Mouse (Mus musculus) embryonic facial prominence, embryonic 10.5 days (tissue): ENCODE measurements around the gene Prr3. TPM values are rescaled to one million over a fixed set of nuclear protein-coding genes. Genes with fewer than 3 reads are reported as not detected.
A peak's percentile ranks its signal among the peaks of the same experiment; 100 is the strongest.

Experiments used
- microRNA counts: library from miRNA; unstranded; fragments of <30 nt; microRNA quantifications from one replicate; lab custom pipeline; 2017
- microRNA-seq: library from miRNA; unstranded; fragments of <30 nt; microRNA quantifications from one replicate; pipeline ENCODE4, GENCODE M21; 2017
- polyA plus RNA-seq: library from polyadenylated mRNA; unstranded; fragments of >200 nt; fragmentation: Nextera tagmentation; extraction: Ambion mirVana; gene quantifications from 2 replicates; pipeline ENCODE4 v1.2.1, GENCODE M21; 2016

Gene Prr3
- polyA plus RNA-seq, 1 experiment from 2014 or later, result 44.0 TPM

MicroRNAs encoded within 50 kb of the gene (microRNA counts, 519-probe panel; counts per million panel counts)
- microRNA mmu-miR-877 (lab: Ali Mortazavi, UCI), result 188 counts per million, percentile 57 among the panel's probes with 10 or more counts

Small RNA genes within 50 kb of the gene (microRNA-seq; reads per million reads assigned to microRNA genes)
- gene Mir877, result 175 reads per million, percentile 55 among the genes with 10 or more reads in this experiment

Other genes starting within 250 kb of the Prr3 start
- 3.7 and 4.4 TPM in 2 replicates for gene Ier3, start 158.6 kb downstream of the Prr3 start, polyA plus RNA-seq
- 45.9 and 49.2 TPM in 2 replicates for gene Flot1, start 157.0 kb downstream of the Prr3 start, polyA plus RNA-seq
- 1,654 and 1,662 TPM in 2 replicates for gene Tubb5, start 141.9 kb downstream of the Prr3 start, polyA plus RNA-seq
- gene Mdc1, start 138.7 kb downstream of the Prr3 start, polyA plus RNA-seq, result 18.4 and 21.2 TPM in 2 replicates
- 64.6 and 65.1 TPM in 2 replicates for gene Nrm, start 118.9 kb downstream of the Prr3 start, polyA plus RNA-seq
- 27.4 and 29.7 TPM in 2 replicates for gene Ppp1r18, start 114.6 kb downstream of the Prr3 start, polyA plus RNA-seq
- 52.6 and 60.7 TPM in 2 replicates for gene Dhx16, start 100.4 kb downstream of the Prr3 start, polyA plus RNA-seq
- gene 2310061I04Rik, start 82.8 kb downstream of the Prr3 start, polyA plus RNA-seq, result 27.5 and 28.6 TPM in 2 replicates
- gene Atat1, start 70.2 kb downstream of the Prr3 start, polyA plus RNA-seq, result 117 and 130 TPM in 2 replicates
- gene Mrps18b, start 63.8 kb downstream of the Prr3 start, polyA plus RNA-seq, result 96.0 and 96.3 TPM in 2 replicates
- 59.7 and 61.2 TPM in 2 replicates for gene Ppp1r10, start 63.8 kb downstream of the Prr3 start, polyA plus RNA-seq
- 116 and 120 TPM in 2 replicates for gene Abcf1, start 10.5 kb downstream of the Prr3 start, polyA plus RNA-seq
- gene Gnl1, start 385 bp downstream of the Prr3 start, polyA plus RNA-seq, result 61.1 and 62.1 TPM in 2 replicates
- gene H2-T24, start 40.3 kb upstream of the Prr3 start, polyA plus RNA-seq, result 4.8 and 5.0 TPM in 2 replicates
- gene H2-T23, start 52.6 kb upstream of the Prr3 start, polyA plus RNA-seq, result 1.8 and 2.3 TPM in 2 replicates
- gene H2-T22, start 62.5 kb upstream of the Prr3 start, polyA plus RNA-seq, result 7.4 and 9.0 TPM in 2 replicates
- gene Gm6034, start 62.7 kb upstream of the Prr3 start, polyA plus RNA-seq, result not detected in 2 replicates
- gene Gm11127, start 78.1 kb upstream of the Prr3 start, polyA plus RNA-seq, result not detected in 2 replicates
- gene Gm19684, start 141.4 kb upstream of the Prr3 start, polyA plus RNA-seq, result not detected in 2 replicates
- gene Gm7030, start 149.2 kb upstream of the Prr3 start, polyA plus RNA-seq, result not detected in 2 replicates
- gene Gm8909, start 188.3 kb upstream of the Prr3 start, polyA plus RNA-seq, result 0.11 TPM in 1 of 2 replicates, not detected in the other
- gene H2-T3, start 210.1 kb upstream of the Prr3 start, polyA plus RNA-seq, result not detected in 2 replicates